Mouse (Mus musculus) spleen, adult 2 months (tissue): ENCODE measurements around the gene Gcm2.

ENCODE experiments used
- CTCF ChIP-seq: fragments of 200-500 bp; IDR thresholded peaks from 2 replicates; pipeline ENCODE4 v1.5.1; 2011; ENCODE audit warnings: mild to moderate bottlenecking, inconsistent platforms; ENCODE audit not compliant: insufficient read depth, insufficient read length, insufficient replicate concordance; ENCODE audit errors: extremely low read depth
- POLR2A ChIP-seq: fragments of 200-500 bp; IDR thresholded peaks from 2 replicates; pipeline ENCODE4 v1.6.1; 2011; ENCODE audit warnings: low read depth, low read length, inconsistent platforms

GRCm38 (mm10) chr13:41079421-41079780, 31.4 kb downstream of the Gcm2 start, which contains the start of gene Mak:
- TF ChIP-seq CTCF, result no peak
- no peak for TF ChIP-seq POLR2A
